Mouse (Mus musculus) heart, embryonic 15.5 days (tissue): Measurements from ENCODE around the gene Ethe1. TPM values are rescaled to one million over a fixed set of nuclear protein-coding genes. Genes with fewer than 3 reads are reported as not detected.

Source experiments
- ATAC-seq: fragments of 200-750 bp; cut with Nextera tagmentation; replicated peaks from 2 replicates; pipeline ENCODE4 v1.8.0; 2017; ENCODE audit warnings: low read depth, moderate TSS enrichment; ENCODE audit not compliant: insufficient number of reproducible peaks, insufficient read depth, low FRiP score
- H3K27ac ChIP-seq: fragments of 300-500 bp; sonication (generic); 2 replicates; pipeline ENCODE4 v1.5.1; 2015; ENCODE audit warnings: mild to moderate bottlenecking, inconsistent platforms
- H3K27me3 ChIP-seq: fragments of 300-500 bp; sonication (generic); 2 replicates; pipeline ENCODE4 v1.6.1; 2015; ENCODE audit warnings: inconsistent platforms
- H3K36me3 ChIP-seq: fragments of 300-500 bp; sonication (generic); 2 replicates; pipeline ENCODE4 v1.6.1; 2015; ENCODE audit warnings: mild to moderate bottlenecking, inconsistent platforms
- H3K4me1 ChIP-seq: fragments of 300-500 bp; sonication (generic); replicated peaks from 2 replicates; pipeline ENCODE4 v1.6.1; 2015; ENCODE audit warnings: inconsistent platforms
- H3K4me2 ChIP-seq: fragments of 300-500 bp; sonication (generic); 2 replicates; pipeline ENCODE4 v1.6.1; 2015; ENCODE audit warnings: inconsistent platforms, mild to moderate bottlenecking, moderate library complexity
- H3K4me3 ChIP-seq: fragments of 300-500 bp; sonication (generic); 2 replicates; pipeline ENCODE4 v1.5.1; 2015; ENCODE audit warnings: mild to moderate bottlenecking, inconsistent platforms
- H3K9ac ChIP-seq: fragments of 300-500 bp; sonication (generic); 2 replicates; pipeline ENCODE4 v1.6.1; 2015; ENCODE audit warnings: mild to moderate bottlenecking, inconsistent platforms
- H3K9me3 ChIP-seq: fragments of 300-500 bp; sonication (generic); replicated peaks from 2 replicates; pipeline ENCODE4 v1.6.1; 2016; ENCODE audit warnings: inconsistent platforms
- WGBS: fragments of 180-500 bp; shearing (Covaris S2); methylation state at CpG from one replicate; pipeline ENCODE4 v1.1.7; 2015; ENCODE audit warnings: mixed read lengths; 5-methylcytosine and 5-hydroxymethylcytosine counted together
- polyA plus RNA-seq: library from polyadenylated mRNA; unstranded; fragments of >200 nt; fragmentation: Nextera tagmentation; extraction: Ambion mirVana; gene quantifications from 2 replicates; pipeline ENCODE4 v1.2.1, GENCODE M21; 2015

Ethe1 gene
- polyA plus RNA-seq, 1 experiment from 2014 or later: 20.5 TPM

DNA sequence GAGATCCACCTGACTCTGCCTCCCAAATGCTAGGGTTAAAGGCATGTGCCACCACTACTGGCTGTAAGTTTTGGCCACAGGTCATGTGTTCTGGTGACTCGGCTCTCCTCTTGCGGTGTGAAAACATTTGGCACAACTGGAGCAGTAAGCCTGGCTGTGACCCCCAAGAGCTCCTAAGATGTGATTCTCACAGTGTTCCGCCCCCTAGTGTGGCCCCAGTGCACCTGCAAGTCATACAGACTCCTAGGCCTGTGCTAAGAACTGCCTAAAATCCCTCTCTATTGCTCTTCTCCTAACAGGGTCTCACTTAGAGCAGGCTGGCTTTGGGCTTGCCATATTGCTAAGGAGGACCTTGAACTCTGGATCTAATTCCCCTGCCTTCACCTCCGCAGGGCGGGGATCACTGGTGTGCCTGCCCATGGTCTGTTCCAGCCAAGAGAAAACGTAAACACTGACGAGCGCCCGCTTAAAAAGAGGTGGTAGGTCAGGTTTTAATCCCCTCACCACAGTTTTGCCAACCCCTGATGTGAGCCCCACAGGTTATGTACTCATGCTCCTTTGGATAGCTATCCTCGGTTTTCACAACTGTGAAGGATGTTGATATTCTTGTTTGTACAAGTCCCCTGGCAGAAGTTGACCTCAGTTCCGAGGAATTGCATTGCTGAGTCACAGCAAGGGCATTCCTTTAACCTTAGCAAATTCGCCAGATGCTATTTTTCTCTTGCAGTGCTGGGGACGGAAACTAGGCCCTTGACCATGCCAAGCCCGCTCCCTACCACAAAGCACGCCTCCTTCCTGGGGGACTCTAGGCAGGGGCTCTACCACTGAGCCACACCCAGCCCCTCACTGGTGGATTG, 12.1 kb downstream of the Ethe1 start:
- H3K27ac ChIP-seq: no peak overlapping the region
- H3K4me1 ChIP-seq: peaks cover 6% of the 10 kb centered on the region
- ATAC-seq: no peak
- no peaks in the 10 kb centered on the region for H3K27me3 ChIP-seq
- WGBS: 68% methylated on average over 15 of the region's 15 CpGs
- no peak overlapping the region for H3K4me3 ChIP-seq
- no peaks in the 10 kb centered on the region for H3K36me3 ChIP-seq
- H3K4me2 ChIP-seq: no peak overlapping the region
- H3K9ac ChIP-seq: no peak overlapping the region
- H3K9me3 ChIP-seq: no peaks in the 10 kb centered on the region

DNA sequence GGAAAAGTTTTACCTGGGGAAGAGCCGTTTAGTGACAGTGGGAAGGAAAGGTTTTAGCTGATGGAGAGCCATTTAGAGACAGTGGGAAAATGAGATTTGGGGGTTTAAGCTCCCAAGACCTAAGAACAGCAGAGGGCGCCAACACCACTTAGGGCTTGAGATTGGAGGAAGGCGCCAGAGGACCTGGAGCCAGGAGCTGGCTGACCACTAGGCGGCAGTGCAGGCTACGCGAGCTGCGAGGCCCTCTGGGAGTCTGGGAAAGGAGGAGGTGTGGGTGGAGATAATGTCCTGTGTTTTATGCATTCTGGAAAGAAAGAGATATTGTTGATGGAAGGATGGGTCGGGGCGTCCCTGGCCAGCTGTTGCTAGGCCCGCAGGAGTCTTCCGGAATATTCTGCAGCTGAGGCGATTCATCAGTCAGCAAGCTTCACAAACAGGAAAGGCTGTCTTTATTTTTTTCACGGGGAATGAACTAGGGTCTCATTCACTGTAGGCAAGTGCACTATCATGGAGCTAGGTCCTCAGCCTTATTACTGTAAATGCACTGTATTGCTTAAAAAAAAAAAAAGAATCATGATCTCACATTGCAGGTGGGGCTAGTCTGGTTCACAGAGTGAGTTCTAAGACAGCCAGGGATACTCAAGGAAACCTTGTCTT, 13.7 kb downstream of the Ethe1 start:
- no peak overlapping the region for H3K9ac ChIP-seq
- no peaks in the 10 kb centered on the region for H3K27me3 ChIP-seq
- no peaks in the 10 kb centered on the region for H3K36me3 ChIP-seq
- H3K4me1 ChIP-seq: peaks cover 2% of the 10 kb centered on the region; the same call in 1 of the 2 replicates
- ATAC-seq: peak; percentile 80; the same call in 1 of the 2 replicates
- no peak overlapping the region for H3K4me3 ChIP-seq
- 7% methylated on average over 13 of the region's 13 CpGs for WGBS
- H3K9me3 ChIP-seq: no peaks in the 10 kb centered on the region
- H3K27ac ChIP-seq: no peak overlapping the region
- H3K4me2 ChIP-seq: peak overlapping the region; percentile 52

DNA sequence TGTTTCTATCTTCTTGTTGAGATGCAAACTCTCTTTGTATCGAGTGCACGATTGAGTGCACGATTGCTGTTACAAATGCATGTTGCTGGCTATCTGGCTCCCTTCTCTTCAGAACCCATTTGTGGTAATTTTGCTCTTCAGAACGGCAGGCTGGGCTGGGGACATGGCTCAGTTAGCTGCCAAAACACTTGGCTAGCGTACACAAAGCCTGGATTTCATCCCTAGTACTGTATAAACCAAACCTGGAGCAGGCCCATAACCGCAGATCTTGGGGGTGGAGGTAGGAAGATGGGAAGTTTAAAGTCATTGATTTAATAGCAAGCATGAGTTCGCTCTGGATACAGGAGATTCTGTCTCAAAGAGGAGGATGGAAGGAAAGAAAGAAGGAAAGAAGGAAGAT, 18.2 kb downstream of the Ethe1 start:
- ATAC-seq: no peak
- no peak overlapping the region for H3K4me2 ChIP-seq
- no peak overlapping the region for H3K27ac ChIP-seq
- H3K4me3 ChIP-seq: no peak overlapping the region
- H3K9me3 ChIP-seq: no peaks in the 10 kb centered on the region
- H3K36me3 ChIP-seq: no peaks in the 10 kb centered on the region
- H3K27me3 ChIP-seq: peaks cover 23% of the 10 kb centered on the region
- no peak overlapping the region for H3K9ac ChIP-seq
- H3K4me1 ChIP-seq: peaks cover 7% of the 10 kb centered on the region
- 85% methylated on average over 7 of the region's 7 CpGs for WGBS

DNA sequence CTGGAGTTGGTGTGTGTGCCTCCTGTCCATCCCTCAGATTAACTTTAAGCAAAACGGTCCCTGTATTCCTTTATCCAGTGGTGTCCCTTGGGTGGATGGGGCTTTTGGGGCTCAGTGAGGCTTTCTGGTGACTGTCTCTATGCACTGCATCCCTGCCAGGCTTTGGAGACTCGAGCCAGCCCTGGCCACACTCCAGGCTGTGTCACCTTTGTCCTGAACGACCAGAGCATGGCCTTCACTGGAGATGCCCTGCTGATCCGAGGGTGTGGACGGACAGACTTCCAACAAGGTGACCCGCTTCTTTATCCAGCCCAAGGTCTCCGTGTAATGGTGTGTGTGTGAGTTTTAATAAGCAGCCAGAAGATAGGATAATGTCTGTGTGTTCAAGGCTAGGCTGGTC, 18.7 kb downstream of the Ethe1 start:
- Histone ChIP-seq H3K9me3 (no peaks in the 10 kb centered on the region), H3K27me3 (peaks cover 28% of the 10 kb centered on the region), H3K27ac (no peak overlapping the region), H3K4me3 (no peak overlapping the region), H3K4me1 (peaks cover 11% of the 10 kb centered on the region), H3K9ac (no peak overlapping the region), H3K4me2 (no peak overlapping the region), H3K36me3 (no peaks in the 10 kb centered on the region)
- no peak for ATAC-seq
- WGBS: 74% methylated on average over 7 of the region's 7 CpGs

DNA sequence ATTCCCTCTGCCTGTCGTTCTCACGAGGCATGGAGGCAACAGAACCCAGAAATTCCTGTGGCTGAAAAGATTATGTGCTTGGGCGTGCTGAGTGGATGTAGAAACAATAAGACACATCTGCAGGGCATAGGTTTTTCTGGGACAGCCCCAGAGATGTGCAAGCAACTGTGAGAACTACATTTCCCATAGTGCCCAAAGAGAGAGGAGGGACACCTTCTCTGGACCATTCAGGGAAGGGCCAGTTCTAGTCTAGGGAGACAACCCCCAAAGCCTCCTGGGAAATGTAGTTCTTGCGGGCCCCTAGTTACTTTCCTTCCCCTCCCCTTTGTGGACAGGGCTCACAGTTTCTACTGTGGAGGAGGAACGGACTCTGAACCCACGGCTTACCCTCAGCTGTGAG, 20.7 kb downstream of the Ethe1 start:
- no peaks in the 10 kb centered on the region for H3K36me3 ChIP-seq
- H3K27ac ChIP-seq: no peak overlapping the region
- no peak overlapping the region for H3K9ac ChIP-seq
- peak; percentile 60; the same call in 1 of the 2 replicates for ATAC-seq
- peaks cover 47% of the 10 kb centered on the region for H3K27me3 ChIP-seq
- WGBS: 48% methylated on average over 6 of the region's 6 CpGs
- H3K4me3 ChIP-seq: no peak overlapping the region
- peaks cover 23% of the 10 kb centered on the region for H3K4me1 ChIP-seq
- H3K4me2 ChIP-seq: no peak overlapping the region
- no peaks in the 10 kb centered on the region for H3K9me3 ChIP-seq

DNA sequence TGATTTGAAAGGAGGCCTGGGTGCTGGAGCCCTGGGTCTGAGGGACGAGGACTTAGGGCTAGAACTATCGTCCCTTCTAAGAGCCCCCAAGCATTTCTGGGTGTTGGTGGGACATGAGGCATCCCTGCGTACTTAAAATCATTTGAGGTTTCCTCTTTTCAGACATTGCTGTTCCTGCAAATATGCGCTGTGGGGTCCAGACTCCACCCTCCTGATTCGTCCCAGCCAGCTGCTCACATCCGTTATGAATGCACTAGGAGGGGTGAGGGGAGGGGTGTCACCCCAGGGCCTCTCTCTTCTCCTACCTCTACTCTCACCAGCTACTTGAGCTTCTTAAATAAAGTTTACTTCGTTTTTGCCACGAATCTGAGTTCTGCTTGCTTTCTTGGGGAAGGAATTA, 21.2 kb downstream of the Ethe1 start:
- Histone ChIP-seq H3K9ac (no peak overlapping the region), H3K4me1 (peaks cover 23% of the 10 kb centered on the region), H3K9me3 (no peaks in the 10 kb centered on the region), H3K36me3 (no peaks in the 10 kb centered on the region), H3K4me3 (no peak overlapping the region), H3K27ac (no peak overlapping the region), H3K4me2 (no peak overlapping the region), H3K27me3 (peaks cover 52% of the 10 kb centered on the region)
- no peak for ATAC-seq
- WGBS: 70% methylated on average over 8 of the region's 8 CpGs

DNA sequence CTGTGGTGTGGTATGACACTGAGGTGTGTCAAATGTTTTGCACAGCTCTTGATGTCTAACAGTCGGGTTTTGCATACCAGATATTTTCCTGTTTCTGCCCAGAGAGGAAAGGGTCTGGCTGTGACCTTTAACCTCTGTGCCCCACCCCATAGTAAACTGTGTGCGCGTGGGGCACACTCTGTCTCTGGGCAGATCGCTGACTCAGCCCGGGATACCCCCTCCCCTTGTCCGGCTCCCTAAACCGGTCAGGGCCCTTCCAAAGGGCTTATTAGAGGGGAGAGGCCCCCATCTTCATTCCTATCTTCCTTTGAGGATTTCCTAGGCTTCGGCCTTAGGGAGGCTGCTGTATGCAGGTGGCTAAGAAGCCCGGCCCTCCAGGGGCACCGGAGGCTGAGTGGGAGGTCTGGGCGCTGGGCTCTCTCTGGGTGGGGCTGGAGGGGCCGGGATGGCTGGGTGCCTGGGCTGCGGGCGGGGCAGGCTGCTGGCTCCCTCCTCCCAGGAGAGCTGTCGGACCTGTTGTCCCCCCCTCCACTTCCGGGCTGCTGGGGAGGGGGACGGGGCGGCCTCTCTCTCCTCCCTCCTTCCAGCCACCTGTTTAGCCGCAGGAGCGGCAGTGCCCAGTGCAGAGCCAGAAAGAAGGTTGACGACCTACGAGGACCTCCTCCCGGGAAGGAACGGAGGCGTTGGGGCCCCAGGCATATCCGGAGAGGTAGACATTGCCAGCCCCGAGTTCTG, 23.0 kb downstream of the Ethe1 start, which contains the start of gene Phldb3:
TSS of gene Phldb3 (plus strand) at position 620 of the 735 bp plus-strand sequence.
- no peaks in the 10 kb centered on the region for H3K9me3 ChIP-seq
- no peaks in the 10 kb centered on the region for H3K36me3 ChIP-seq
- peaks cover 23% of the 10 kb centered on the region for H3K4me1 ChIP-seq
- peak within 1 kb of the TSS; percentile 75 for H3K4me2 ChIP-seq
- WGBS: 5% methylated on average over 24 of the region's 27 CpGs
- H3K4me3 ChIP-seq: peak within 1 kb of the TSS; percentile 55
- peak within 1 kb of the TSS; percentile 25 for H3K9ac ChIP-seq
- peaks cover 56% of the 10 kb centered on the region for H3K27me3 ChIP-seq
- peak; percentile 16; the same call in 1 of the 2 replicates for ATAC-seq
- no peak within 1 kb of the TSS; the same call in 1 of the 2 replicates for H3K27ac ChIP-seq

DNA sequence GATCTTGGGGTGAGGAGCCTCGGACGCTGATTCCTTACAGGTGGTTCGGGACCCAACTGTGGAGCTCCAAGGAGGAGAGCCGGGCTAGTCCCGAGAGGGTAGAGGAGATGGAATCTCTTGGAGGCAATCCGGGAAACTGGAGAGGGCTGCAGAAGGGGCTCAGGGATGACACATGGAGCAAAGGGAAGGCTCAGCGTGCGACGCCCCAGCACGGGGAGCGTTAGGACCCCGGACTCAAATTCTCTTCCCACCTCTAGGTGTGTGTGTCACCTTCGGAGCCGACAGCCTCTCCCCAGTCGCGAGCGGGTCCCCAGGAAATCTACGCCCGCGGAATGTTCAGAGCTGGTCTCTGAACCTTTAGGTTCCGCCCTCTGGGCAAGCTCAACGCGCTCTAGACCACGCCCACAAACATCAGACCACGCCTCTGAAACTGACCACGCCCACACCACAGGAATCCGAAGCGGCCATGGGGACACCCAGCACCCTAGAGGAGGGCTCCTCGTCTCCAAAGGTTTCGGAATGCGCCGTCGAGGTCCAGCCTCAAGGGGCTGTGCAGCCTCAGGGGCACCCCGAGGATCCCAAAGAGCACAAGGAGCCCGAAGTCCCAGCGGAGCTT, 23.6 kb downstream of the Ethe1 start:
- peaks cover 56% of the 10 kb centered on the region for H3K27me3 ChIP-seq
- H3K4me1 ChIP-seq: peaks cover 23% of the 10 kb centered on the region
- ATAC-seq: peak; percentile 37
- H3K36me3 ChIP-seq: no peaks in the 10 kb centered on the region
- WGBS: 1% methylated on average over 36 of the region's 36 CpGs
- H3K9ac ChIP-seq: peak overlapping the region; percentile 25
- H3K4me3 ChIP-seq: peak overlapping the region; percentile 55
- no peak overlapping the region for H3K27ac ChIP-seq
- peak overlapping the region; percentile 75 for H3K4me2 ChIP-seq
- H3K9me3 ChIP-seq: no peaks in the 10 kb centered on the region

DNA sequence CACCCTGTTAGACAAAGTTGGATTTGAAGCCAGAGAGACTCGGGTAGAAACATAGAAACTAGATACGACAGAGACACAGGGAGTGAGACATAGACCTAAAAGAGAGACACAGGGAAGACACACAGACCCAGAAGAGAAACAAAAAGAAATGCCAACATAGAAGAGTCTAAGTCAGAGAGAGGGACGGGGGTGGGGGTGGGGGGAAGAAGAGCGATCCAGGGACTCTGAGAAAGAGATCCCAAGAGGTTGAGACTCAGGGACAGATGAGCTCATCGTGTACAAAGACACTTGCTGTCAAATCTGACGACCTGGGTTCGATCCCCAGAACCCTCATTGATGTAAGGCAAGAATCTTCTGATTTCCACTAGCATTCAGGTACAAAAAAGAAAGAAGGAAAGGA, 24.4 kb downstream of the Ethe1 start:
- peak overlapping the region; percentile 25; the same call in 1 of the 2 replicates for H3K9ac ChIP-seq
- WGBS: 13% methylated on average over 7 of the region's 7 CpGs
- H3K27me3 ChIP-seq: peaks cover 56% of the 10 kb centered on the region

DNA sequence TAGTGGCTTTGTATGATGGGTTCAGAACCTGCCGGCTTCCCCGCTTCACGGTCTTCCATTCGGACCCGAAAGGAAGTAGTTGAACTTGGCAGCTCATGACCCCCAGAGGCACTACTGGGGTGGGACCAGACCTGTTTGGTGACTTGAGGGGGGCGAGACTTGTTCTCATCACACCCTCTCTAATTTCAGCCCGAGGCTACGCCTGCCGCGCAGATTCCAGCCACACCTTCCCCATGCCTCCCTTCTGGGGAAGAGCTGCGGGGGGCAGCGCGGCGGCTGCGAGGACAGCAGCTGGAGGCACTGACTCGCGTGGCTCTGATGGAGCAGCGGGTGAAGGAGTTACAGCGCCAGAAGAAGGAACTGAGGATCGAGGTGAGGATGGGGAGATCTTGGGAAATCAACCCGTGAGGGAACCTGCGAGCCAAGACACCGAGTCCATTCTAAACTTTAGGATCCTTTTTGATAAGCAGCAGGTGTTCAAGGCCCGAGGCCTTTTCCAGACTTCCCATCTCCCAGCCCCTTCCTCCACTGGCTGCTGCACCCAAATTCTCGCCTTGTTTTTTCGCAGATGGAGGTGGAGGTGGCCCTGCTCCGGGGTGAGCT, 25.1 kb downstream of the Ethe1 start:
- peaks cover 23% of the 10 kb centered on the region for H3K4me1 ChIP-seq
- no peak overlapping the region for H3K9ac ChIP-seq
- peak overlapping the region; percentile 26; the same call in 1 of the 2 replicates for H3K4me3 ChIP-seq
- no peak overlapping the region for H3K27ac ChIP-seq
- no peak for ATAC-seq
- WGBS: 6% methylated on average over 27 of the region's 27 CpGs
- peaks cover 56% of the 10 kb centered on the region for H3K27me3 ChIP-seq
- H3K9me3 ChIP-seq: no peaks in the 10 kb centered on the region
- H3K4me2 ChIP-seq: peak overlapping the region; percentile 51
- H3K36me3 ChIP-seq: no peaks in the 10 kb centered on the region

More for the DNA sequence above, 24.4 kb downstream of the Ethe1 start:
- Histone ChIP-seq H3K4me3 (peak overlapping the region; percentile 55), H3K36me3 (no peaks in the 10 kb centered on the region), H3K27ac (no peak overlapping the region), H3K9me3 (no peaks in the 10 kb centered on the region), H3K4me1 (peaks cover 23% of the 10 kb centered on the region), H3K4me2 (peak overlapping the region; percentile 75)
- ATAC-seq: no peak
